Mouse (Mus musculus) ovary, postnatal 10 days (tissue): ENCODE data around the gene Coq2.

ENCODE experiments used
- DNase-seq: peaks from one replicate; pipeline ENCODE4 v3.0.0; 2022; ENCODE audit warnings: low spot score

Gene Coq2

DNA sequence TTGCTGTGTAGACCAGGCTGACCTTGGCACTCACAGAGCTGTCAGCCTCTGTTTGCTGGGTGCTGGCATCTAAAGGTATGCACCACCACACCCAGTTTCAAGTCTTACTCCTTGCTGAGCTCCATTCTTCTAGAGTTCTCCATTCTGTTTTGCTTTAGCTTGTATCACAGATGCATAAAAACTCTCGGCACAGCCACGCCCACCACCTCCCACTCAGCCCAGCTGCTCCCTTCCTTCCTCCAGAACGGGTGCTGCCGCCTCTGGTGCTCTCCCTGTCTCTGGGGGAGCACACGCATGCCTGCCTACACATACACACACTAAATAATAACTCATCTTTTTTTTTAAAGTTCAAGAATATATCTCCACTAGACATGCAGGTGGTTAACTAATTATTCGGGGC lies 16.5 kb downstream of the Coq2 start:
- no peak for DNase-seq

DNA sequence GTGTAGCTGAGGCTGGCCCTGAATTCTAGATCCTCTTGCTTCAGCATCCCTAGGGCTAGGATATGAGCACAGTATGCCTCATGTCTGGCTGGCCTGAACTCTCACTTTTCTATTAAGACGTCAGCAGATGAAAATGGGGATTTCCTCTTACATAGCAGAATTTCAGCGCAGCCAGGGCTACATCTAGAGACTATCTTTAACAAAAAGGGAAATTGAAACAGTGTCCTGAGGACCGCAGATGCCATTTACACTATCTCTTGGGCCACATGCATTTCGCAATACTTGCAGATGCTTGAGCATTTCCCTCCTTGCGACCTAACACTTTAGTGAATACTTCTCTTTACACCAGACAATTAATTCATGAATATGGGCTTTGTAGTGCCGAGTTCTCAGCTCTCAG lies 18.6 kb downstream of the Coq2 start:
- no peak for DNase-seq

DNA sequence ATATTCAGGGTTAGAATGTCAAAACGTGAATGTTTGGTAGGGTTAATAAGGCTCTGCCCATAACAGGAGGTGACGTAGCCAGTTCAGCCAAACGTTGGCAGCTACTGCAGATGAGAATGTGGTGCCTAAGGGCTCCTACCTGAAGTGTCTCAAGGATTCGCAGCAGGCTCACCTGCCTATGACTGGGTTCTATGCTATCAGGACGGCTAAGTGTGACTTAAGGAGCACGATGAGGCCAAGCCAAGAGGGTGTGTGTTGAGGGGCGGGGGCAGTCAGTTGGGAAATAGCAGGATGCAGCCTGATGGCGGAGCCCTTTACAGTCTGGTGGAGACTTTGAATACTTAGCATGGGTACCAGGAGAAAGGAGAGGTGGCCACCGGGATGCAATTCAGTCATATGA lies 22.6 kb downstream of the Coq2 start:
- DNase-seq: no peak

DNA sequence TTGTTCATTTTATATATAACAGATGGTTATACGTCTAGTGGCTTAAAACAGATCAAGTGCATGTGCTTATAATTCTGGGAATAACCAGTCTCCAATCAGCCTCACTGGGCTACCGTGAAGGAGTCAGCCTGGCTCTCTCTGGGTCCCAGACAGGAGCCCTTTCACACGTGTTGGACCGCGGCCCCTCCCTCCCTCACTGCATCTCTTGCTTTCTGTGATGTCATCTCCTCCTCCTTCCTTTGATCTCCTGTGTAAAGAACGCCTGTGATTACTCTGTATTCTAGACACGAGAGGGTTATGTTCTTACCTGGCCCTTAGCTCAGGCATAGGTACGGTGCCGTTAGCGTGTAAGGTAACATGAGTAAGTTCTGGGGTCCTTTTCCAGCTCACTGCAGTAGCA lies 23.5 kb downstream of the Coq2 start:
- DNase-seq: no peak

DNA sequence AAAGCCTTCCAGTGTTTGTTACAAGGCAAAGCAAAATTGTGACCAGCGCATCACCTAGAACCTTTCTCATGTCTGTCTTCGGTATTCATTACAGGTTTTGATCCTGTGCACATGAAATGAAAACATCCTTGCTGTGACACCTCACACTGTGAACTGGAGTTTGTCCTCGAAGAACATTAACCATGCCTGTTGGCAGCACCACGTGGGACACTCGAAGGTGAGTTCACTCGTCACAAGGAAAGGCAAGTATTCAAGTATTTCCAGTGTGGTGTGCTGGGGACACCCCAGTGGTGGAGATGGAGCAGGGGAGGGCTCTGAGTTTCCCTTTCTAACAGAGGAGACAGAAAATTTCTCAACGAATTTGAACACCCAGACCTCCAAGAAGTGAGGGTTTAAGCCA lies 24.0 kb downstream of the Coq2 start:
- DNase-seq: no peak

DNA sequence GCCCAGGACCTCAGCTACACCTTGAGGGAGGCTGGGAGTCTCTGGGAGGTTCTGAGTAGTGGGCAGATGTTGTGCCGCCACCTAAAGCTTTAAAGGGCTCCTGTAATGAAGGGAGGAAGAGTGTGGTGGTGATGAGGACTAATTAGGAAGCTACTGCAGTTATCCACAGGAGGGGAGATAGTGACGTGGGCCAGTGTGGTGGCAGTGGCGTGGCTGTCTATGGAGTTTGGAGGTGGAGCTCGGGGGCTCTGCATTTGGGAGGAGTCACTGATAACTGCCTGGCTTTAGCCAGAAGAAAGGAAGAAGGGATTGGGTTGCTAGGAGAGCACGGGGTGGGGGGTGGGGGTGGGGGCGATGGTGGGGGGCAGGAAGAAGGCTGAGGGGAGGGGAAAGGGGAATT lies 26.4 kb downstream of the Coq2 start:
- DNase-seq: no peak

DNA sequence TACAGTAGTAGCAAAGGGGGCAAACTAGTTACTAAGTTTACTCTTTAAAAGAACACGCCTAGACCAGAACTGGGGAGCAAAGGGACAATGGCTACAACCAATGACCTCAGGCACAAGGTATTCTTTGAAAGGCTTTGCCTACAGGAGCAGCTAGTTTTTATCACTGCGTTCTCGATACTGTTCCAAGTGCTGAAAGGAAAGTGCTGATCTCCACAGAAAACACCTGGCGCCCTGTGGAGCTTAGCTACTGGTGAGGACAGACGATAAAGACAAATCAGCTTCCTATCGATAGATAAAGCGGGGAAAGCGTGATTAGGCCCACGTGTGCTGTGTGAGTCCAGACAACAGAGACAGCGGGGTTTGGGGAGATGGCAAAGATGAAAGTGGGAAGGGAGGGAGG lies 26.9 kb downstream of the Coq2 start:
- DNase-seq: no peak

DNA sequence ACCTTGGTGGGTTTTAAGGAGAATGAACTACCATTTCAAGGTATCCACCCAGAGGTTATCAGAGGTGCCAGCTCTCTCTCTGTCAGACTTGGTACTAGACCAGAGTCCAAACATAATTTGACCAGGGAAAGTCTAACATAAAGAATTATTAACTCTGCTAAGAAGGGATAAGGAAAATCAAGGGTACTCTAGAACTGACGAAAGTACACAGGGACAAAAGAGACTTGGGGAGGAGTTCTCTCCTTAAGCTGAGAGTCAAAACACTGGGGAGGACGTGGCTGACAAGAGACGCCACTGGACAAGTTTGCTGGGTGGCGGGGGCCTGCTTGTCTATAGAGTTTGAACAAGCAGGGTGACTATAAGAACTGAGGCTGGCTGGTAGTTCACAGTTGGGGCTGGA lies 28.4 kb downstream of the Coq2 start:
- no peak for DNase-seq

DNA sequence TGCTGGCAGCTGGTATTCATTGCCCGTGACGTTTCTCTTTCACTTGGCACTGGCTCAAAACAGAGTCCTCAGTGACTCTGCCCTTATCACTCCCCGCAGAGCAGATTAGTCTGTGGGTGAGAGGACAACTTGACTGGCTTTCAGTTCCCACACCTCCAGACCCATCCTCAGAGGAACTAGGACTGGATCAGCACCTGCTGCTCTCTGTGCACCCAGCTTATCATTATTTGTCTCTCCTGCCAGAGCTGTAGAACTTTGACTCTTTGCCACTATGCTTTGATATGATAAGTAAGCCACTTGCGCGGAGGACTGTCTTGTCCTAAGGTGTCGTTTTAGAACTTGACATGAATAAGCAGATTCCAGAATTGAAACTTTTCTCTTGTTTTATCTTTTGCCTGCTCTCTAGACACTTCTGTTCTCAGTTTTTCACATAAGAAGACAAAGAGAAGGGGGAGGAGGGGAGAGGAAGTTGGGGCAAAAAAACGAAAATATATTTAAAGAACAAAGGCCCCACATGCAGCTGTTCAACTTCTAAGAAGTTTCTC lies 30.9 kb downstream of the Coq2 start:
- no peak for DNase-seq

DNA sequence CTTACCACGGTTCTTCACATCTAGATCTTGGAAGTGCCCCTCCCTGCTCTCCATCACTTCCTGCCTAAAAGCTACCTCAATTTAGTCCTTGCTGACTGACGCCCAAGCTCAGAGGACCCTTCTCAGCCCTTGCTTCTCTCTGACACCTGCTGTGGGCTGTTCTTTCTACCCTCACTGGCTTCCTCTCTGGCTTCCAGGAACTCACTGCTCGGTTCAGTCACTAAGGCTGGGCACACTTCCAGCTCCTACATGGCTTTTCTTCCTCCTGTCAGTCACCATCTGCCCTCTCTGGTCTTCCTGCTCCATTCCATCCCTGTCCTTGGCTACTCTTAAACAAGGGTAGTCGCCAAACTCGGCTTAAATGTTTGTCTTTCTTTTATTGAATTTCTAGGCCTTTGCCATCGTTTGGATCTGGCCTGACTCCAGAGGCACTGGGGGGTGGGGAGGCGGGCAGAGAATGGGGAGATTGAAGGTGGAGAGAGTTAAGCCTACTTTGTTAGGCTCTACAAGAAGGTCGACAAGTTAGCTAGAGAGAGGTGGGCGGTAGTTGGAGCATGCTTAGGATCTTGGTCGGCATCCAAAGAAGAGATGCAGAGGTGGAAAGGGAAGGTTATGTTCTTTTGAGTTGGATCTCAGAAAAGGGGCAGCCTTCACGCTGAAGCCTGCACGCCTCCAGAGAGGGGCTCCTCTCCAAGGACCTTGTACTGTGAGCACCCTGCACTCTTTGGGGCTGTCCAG lies 31.5 kb downstream of the Coq2 start:
- DNase-seq: no peak

DNA sequence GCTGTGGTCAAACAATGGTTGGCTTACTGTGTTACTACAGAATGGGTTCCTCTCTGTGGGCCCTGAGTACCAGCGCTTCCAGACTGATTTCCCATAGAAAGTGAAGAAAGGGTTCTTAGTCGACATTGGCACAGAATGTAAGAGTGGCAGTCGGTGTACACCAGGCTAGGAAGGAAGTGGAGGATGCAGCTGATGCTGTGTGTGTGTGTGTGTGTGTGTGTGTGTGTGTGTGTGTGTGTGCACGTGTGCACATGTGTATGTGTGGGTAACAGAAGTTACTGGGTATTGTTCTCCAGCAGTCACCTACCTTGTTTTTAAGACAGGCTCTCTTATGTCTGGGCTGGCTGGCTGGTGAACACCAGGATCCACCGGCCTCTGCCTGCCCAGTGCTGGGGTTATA lies 32.6 kb downstream of the Coq2 start:
- DNase-seq: no peak

DNA sequence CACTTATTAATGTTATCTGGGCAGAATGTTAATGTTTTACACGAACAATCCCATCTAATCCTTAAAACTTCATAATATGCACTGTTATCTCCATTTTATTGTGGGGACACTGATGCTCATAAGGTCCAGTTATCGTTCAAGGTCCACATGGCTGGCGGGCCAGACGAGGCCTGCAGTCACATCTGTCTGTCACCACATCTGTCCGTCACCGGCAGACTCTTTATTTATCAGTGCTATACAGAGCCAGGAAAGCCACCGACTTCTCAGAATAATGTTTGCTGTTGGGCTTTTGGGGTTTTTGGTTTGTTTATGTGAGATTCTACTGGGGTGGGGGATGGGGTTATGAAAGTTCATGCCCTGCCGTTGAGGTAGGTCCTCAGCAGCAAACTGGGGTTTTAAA lies 36.5 kb downstream of the Coq2 start:
- no peak for DNase-seq

DNA sequence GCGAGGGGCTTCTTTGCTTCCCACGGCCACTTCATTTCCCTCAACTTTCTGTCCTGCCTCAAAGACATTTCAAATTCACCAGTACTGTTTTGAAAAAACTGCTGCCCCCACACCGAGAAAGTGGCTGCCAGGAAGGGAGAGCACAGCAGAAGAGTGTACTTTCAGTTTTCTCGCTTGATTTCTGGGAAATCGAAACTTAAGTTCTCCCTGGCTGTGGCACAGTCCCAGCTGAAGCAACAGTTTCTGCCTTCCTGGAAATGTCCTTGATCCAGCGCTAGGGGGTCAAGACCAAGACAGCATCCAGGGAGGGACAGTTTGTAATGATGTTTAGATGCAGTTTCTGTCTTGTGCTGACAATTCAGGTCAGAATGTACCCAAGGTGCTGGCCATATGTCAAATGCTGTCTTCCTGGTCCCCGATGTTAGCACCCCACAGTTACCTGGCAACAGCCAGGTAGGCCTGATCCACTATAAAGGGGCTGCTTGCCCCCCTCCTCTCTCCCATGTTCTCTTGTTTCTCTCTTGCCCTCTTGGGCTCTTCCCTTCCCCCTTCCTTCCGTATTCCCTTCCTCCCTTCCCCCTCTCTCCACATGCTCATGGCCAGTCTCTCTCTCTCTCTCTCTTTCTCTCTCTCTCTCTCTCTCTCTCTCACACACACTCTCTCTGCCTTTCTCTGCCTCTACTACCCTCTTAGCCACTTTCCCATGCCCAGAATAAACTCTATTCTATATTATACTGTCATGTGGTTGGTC lies 38.0 kb downstream of the Coq2 start:
- DNase-seq: peak; percentile 15

DNA sequence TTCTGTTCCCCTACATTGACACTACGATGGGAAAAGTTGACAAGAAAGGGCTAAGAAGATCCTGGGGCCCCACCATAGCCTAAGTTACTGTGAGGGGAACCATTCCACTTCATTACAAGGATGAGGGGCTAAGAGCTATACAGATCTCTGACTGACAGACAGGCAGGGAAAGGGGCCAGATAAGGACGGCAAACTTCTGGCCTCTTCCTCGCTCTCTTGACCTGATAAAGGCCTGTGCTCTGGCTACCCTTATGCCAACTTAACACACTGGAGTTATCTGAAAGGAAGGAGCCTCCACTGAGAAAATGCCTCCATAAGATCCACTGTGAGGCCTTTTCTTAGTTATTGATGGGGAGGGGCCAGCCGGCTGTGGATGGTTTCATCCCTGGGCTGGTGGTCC lies 39.0 kb downstream of the Coq2 start:
- no peak for DNase-seq

DNA sequence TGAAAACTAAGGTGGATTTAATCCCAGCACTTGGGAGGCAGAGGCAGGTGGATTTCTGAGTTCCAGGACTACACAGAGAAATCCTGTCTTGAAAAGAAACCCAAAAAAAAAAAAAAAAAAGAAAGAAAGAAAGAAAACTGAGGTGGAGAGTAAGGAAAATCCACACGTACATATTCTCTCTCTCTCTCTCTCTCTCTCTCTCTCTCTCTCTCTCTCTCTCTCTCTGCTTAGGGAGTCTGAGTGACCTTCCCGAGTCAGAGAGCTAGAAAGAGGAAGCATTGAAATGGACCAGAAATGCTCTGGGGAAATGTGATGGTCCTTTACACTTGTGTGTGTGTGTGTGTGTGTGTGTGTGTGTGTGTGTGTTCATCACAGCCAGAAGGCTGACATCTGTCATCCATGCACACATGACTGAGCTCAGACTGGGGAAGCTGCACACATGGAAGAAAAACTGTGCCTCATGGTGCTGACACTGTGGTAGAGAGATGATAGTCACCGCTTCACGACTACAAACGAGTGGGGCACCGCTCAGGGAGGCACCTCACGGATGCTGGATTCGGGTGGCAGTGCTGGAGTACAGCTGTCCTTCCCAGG lies 40.0 kb downstream of the Coq2 start:
- DNase-seq: no peak

DNA sequence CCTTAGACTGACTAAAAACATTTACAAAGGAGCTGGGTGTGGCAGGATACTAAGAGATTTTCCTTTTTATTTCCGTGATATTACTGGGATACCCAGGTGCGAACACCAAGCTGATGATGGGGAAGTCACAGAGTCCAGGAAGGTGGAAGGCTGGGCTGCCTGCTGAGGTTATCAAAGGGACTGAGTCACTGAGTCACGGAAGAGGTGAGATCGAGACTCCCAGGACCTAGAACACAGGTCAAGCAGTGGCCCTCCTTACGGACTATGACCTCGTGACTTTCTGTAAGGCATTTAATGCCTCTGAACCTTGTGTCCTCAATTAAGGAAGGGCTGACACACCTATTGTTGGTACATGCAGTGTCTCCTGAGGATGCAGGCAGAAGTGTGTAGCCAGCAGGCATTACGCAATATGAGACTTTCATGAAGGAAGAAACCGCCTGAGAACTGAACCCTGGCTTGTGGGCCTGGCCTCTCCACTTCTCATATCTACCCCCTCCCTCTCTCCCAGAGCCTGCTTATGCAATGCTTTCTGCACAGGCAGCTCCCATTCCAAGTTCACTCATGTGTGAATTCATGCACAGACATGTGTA lies 42.3 kb downstream of the Coq2 start:
- no peak for DNase-seq

DNA sequence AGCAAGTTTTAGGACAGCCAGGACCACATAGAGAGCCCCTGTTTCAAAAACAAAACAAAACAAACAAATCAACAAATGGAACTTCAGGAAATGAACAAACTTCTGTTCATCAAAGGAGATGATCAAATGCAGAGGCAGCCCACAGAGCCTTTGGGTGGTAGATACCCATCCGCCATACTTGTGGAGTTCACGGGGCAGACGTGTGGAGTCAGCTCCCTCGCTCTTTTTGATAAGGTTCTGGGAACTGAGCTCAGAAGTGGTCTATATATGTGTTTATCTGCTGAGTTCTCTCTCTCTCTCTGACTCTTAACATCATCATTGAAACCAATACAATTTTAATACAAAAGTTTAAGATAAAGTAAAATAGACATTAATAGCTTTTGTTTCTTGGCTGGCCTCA lies 46.1 kb downstream of the Coq2 start:
- no peak for DNase-seq

DNA sequence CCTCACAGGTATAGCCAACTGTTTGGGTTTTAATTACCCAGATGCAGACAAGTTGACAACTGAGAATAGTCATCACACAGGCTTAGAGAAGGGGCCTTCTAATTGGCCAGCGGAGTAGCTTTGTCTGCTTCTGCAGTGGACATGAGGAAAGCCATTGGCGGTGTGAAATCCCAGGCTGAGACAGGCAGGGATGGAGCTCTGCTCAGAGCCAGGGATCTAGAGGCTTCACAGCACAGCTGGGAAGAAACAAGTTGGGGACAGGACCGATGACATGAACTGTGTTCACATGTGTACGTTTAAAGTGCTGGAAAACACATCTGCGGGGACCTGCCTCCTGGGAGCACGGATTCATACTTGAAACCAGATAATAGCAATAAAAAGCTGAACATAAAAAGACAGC lies 48.4 kb downstream of the Coq2 start:
- DNase-seq: no peak

DNA sequence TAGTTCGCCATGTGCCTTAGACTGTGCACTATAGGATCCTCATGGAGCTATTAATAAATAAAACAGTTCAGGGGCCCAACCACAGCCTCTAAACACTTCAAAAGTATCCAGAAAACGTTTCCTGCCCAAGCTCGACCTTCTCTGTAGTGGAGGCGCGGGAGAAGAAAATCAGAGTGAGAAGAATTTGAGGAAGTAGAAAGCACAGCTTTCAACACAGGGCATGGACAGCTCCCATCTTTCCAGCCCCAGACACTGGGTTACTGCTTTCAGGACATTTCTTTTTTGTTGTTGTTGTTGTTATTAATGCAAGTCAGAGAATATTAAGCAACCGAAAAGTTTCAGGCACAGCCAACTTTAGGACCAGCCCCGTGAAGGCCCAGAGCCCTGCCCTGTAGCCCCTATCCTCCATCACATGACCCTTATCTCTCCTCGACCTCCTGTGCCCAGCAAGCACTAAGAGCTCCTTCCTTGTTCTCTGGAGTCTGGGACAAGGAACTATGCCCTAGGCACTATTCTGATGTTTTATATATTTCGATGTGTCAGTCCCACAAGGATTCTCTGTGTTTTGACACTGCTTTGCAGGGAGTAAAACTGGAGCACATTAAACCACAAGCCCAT lies 50.1 kb downstream of the Coq2 start:
- no peak for DNase-seq

DNA sequence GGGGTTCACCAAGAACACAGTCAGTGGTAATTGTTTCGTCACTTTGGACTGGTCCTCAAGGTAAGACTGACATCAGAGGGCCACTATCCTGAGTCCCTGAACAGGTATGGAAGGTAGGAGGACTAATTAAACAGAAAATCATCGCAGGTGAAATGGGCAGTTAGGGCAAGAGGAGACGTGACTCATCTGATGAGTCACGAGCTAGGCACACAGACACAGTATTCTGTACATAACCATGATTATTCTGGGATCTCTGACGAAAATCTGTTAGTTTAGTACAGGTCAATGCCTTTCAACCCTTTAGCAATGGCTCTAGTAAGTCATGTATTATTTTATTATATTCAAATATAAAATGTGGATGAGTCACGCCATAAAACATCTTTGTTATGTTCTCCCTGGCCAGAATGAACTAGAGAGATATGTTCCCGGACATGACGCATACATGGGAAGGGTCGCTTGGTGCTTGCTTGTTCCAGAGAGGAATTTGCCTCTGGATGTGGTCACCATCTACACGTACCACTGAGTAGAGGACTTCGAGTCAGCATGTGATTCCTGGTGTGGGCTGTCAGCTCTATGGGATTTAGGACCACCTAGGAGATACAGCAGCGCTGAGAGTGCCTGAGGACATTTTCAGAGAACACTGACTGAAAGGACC lies 52.3 kb downstream of the Coq2 start:
- DNase-seq: no peak

DNA sequence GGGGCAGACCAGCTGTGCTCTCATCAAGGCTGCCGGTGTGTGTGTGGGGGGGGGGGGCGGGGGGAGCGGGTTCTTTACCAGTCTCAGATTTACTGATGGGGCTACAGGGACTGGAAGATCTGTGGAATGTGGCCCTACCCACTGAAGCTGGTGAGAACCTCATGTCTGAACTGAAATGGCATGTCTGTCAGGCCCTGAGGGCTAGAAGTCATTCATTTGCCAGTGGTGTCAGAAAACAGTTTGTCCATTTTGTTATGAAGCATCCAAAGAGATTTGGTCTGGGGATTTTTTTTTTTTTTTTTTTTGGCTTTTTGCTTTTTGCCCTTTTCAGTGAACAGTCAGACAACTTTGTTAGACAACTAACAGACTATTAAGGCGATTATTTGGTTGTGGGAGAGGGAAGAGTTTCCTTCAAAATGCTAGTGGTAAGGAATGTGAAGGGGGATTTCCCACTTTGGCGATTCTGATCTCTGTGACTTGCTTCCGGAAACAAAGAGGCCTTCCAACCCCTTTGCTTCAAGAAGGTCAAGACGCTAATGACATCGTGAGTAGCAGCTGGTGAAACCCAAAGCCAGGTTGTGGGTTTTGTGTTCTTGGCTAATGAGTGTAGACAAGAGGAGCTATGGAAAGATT lies 52.9 kb downstream of the Coq2 start:
- DNase-seq: no peak
